Mouse (Mus musculus) B cell, adult 62 days (primary cell): ENCODE results near the gene Cxcl17. TPM values are rescaled to one million over a fixed set of nuclear protein-coding genes. Genes with fewer than 3 reads are reported as not detected.

Experiments
- total RNA-seq: library from RNA; stranded (reverse); gene quantifications from 4 replicates; pipeline ENCODE4 v1.2.4, GENCODE M21; 2023

The Cxcl17 gene
- not detected in 4 replicates for total RNA-seq

GRCm38 (mm10) chr7:25412833-25413441, at the start of gene Cxcl17:
Gene Cxcl17 (minus strand): TSS chr7:25412886.

GRCm38 (mm10) chr7:25398610-25399009, 14.1 kb downstream of the Cxcl17 start, which contains the start of gene Lipe:
Gene Lipe (minus strand): TSS chr7:25398710.

DNA sequence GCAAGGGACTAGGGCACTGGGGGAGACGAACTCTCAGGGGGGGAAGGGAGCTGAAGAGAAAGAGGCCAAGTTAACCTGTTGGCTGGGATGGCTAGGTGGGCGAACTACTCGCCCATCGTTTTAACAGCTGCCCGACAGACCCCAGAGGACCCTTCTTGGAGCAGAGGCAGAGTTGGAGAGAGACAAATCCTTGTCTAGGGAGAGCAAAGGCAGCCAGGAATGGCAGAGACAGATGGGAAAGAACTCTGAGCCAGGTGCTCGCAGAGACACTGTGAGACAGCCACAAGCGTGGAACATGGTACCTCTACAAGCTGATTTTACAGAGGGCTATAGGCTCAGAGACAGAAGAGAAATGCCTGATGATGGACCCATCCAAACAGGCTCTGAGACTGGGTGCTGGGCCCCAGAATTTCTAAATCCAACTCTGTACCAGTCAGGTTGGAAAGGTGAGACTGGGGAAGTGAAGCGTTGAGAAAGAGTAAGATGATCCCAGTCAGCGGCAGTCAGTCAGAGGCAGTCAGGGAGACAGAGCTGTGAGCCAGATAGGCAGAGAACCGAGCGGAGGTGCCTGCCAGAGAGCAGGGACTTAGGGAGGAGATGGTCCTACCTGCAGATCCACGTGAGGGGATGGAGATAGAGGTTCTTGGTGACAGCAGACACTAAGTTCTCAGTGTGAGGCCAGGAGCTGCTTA, 43.5 kb downstream of the Cxcl17 start, which contains the start of gene Cnfn:
Gene Cnfn, minus strand, starts transcription at position 667 of the 692 bp plus-strand sequence.

Other genes with a start within 250 kb of the Cxcl17 start
- 169 to 195 TPM (median 186 TPM) in 4 replicates for gene Pou2f2, start 233.2 kb downstream of the Cxcl17 start, total RNA-seq
- 95.4 to 116 TPM (median 97.6 TPM) in 4 replicates for gene Dedd2, start 192.3 kb downstream of the Cxcl17 start, total RNA-seq
- 13.8 to 17.0 TPM (median 15.0 TPM) in 4 replicates for gene Zfp526, start 191.5 kb downstream of the Cxcl17 start, total RNA-seq
- 81.1 to 85.7 TPM (median 84.3 TPM) in 4 replicates for gene Gsk3a, start 175.0 kb downstream of the Cxcl17 start, total RNA-seq
- gene Erf, start 162.1 kb downstream of the Cxcl17 start, total RNA-seq = 15.6 to 21.6 TPM (median 20.3 TPM) in 4 replicates
- gene Cic, start 145.2 kb downstream of the Cxcl17 start, total RNA-seq = 308 to 353 TPM (median 332 TPM) in 4 replicates
- gene Pafah1b3, start 114.9 kb downstream of the Cxcl17 start, total RNA-seq = 45.1 to 61.2 TPM (median 47.3 TPM) in 4 replicates
- gene Prr19, start 111.5 kb downstream of the Cxcl17 start, total RNA-seq = 0.48 TPM in 1 of 4 replicates, not detected in the others
- gene Tmem145, start 106.8 kb downstream of the Cxcl17 start, total RNA-seq = not detected in 4 replicates
- 1.9 to 2.4 TPM (median 2.3 TPM) in 4 replicates for gene Megf8, start 95.7 kb downstream of the Cxcl17 start, total RNA-seq
- not detected in 4 replicates for gene Cnfn, start 43.2 kb downstream of the Cxcl17 start, total RNA-seq
- gene Lipe, start 14.2 kb downstream of the Cxcl17 start, total RNA-seq = 29.9 to 35.4 TPM (median 33.8 TPM) in 4 replicates
- gene Ceacam1, start 64.7 kb upstream of the Cxcl17 start, total RNA-seq = 42.2 to 47.3 TPM (median 44.1 TPM) in 4 replicates
- 8.2 to 9.3 TPM (median 8.7 TPM) in 4 replicates for gene Ceacam2, start 127.0 kb upstream of the Cxcl17 start, total RNA-seq
- gene Erich4, start 203.0 kb upstream of the Cxcl17 start, total RNA-seq = not detected in 4 replicates
- gene Dmac2, start 206.5 kb upstream of the Cxcl17 start, total RNA-seq = 84.1 to 109 TPM (median 97.4 TPM) in 4 replicates
- 25.0 to 35.4 TPM (median 32.0 TPM) in 4 replicates for gene B3gnt8, start 213.8 kb upstream of the Cxcl17 start, total RNA-seq
- 38.2 to 60.5 TPM (median 45.8 TPM) in 4 replicates for gene Bckdha, start 246.1 kb upstream of the Cxcl17 start, total RNA-seq
- gene Exosc5, start 246.3 kb upstream of the Cxcl17 start, total RNA-seq = 59.4 to 78.7 TPM (median 71.0 TPM) in 4 replicates